Mouse (Mus musculus): ENCODE data around the gene Tmem109. TPM values are rescaled to one million over a fixed set of nuclear protein-coding genes. Genes with fewer than 3 reads are reported as not detected.

Tmem109 gene
- polyA plus RNA-seq, 1 experiment from 2014 or later: 40.2 TPM

DNA sequence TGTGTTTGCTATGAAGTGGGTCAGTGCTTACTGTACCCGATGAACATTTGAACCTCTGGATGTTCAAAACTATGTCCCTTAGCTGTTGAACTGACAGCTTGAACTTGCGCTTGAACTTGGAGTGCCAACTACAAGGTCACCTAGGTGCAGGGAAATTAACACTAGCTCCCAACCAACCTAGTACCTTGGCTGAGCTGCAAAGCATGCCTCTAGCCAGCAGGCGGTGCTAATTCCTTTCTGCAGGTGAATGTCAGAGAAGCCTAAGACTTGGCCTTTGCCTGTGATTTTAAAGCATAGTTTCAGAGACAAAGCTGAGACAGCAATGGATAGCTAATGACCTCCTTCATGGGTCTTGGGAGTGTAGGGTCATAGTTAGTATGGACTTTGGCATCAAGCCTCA lies 26.1 kb upstream of the Tmem109 start:
- Histone ChIP-seq H3K36me3 (peaks cover 40% of the 10 kb centered on the region), H3K9me3 (no peaks in the 10 kb centered on the region), H3K4me2 (replicated peaks) (no peak overlapping the region), H3K4me3 (no peak overlapping the region), H3K4me1 (no peaks in the 10 kb centered on the region), H3K9ac (replicated peaks) (no peak overlapping the region), H3K27me3 (no peaks in the 10 kb centered on the region), H3K27ac (replicated peaks) (no peak overlapping the region)
- peak; percentile 57 for ATAC-seq (replicated peaks)
- 59% methylated on average over 3 of the region's 3 CpGs for WGBS

DNA sequence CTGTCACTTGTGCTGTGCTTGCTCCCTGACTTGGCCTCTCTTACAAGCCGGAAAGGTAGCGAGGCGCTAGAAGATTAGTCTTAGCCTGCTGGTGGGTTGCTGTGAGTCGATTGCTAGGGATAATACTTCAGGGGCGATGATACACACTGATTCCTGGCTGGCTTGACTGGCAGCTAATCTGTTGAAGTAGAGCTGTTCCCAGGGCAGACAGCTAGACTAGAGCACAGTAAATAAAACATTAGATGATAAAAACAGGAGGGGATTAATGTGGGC lies 23.9 kb upstream of the Tmem109 start:
- H3K36me3 ChIP-seq: peaks cover 62% of the 10 kb centered on the region
- H3K9ac ChIP-seq (replicated peaks): no peak overlapping the region
- ATAC-seq (replicated peaks): no peak
- no peak overlapping the region for H3K4me3 ChIP-seq
- no peaks in the 10 kb centered on the region for H3K9me3 ChIP-seq
- H3K4me1 ChIP-seq: no peaks in the 10 kb centered on the region
- no peak overlapping the region for H3K4me2 ChIP-seq (replicated peaks)
- H3K27ac ChIP-seq (replicated peaks): no peak overlapping the region
- H3K27me3 ChIP-seq: no peaks in the 10 kb centered on the region
- 86% methylated on average over 5 of the region's 5 CpGs for whole genome bisulfite sequencing

DNA sequence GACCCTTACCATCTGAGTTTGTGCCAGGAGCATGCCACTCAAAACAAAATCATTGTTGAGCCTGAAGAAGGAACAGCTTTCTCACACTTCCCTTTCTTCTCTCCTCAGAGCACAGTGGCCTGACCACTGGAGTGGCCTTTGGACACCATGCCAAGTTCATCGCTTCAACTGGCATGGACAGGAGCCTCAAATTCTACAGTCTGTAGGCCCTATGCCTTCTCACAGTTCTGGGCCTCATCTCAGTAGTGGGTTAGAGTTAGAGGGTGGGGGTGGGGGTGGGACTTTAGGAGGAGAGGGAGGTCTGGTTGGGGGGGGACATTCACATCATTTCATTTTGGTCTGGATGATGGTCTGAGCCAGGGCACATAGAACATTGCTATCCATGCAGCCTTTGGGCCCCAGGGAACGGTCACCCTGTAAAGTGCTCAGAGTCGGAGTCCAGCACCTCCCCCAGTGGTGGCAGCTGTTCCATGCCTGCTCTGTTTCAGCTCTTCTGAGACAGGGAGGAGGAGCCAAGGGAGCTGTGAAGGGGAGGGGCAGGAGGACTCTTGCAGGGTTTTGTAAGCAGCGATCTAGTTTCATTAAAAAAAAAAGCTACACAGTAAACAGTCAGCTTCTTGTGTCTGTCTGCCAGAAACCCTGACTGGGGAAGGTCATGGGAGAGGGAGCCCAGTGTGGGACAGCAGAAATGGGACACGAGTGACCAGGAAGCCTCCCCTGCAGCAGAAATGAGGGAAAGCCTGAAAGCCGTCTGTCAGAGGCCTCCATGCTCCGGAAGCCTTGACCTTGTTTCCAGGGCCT lies 23.3 kb upstream of the Tmem109 start:
- 67% methylated on average over 7 of the region's 7 CpGs for WGBS
- H3K27me3 ChIP-seq: no peaks in the 10 kb centered on the region
- no peak overlapping the region for H3K9ac ChIP-seq (replicated peaks)
- no peak overlapping the region for H3K4me3 ChIP-seq
- H3K4me1 ChIP-seq: no peaks in the 10 kb centered on the region
- H3K27ac ChIP-seq (replicated peaks): no peak overlapping the region
- no peak; the same call in 1 of the 2 replicates for ATAC-seq (replicated peaks)
- peaks cover 68% of the 10 kb centered on the region for H3K36me3 ChIP-seq
- no peak overlapping the region for H3K4me2 ChIP-seq (replicated peaks)
- no peaks in the 10 kb centered on the region for H3K9me3 ChIP-seq

- H3K27ac ChIP-seq (replicated peaks): no peak overlapping the region
- peaks cover 74% of the 10 kb centered on the region for H3K36me3 ChIP-seq
- ATAC-seq (replicated peaks): no peak
- WGBS: 93% methylated on average over 5 of the region's 5 CpGs
- no peaks in the 10 kb centered on the region for H3K9me3 ChIP-seq
- no peak overlapping the region for H3K4me2 ChIP-seq (replicated peaks)
- H3K27me3 ChIP-seq: no peaks in the 10 kb centered on the region
- no peak overlapping the region for H3K4me3 ChIP-seq
- H3K4me1 ChIP-seq: no peaks in the 10 kb centered on the region
- no peak overlapping the region for H3K9ac ChIP-seq (replicated peaks)
Observed at GRCm38 (mm10) chr19:10904512-10904911, 22.7 kb upstream of the Tmem109 start.

GRCm38 (mm10) chr19:10901046-10901445 lies 19.2 kb upstream of the Tmem109 start:
- ATAC-seq (replicated peaks): no peak
- 92% methylated on average over 5 of the region's 5 CpGs for WGBS
- H3K27me3 ChIP-seq: no peaks in the 10 kb centered on the region

GRCm38 (mm10) chr19:10900315-10900714 lies 18.5 kb upstream of the Tmem109 start:
- H3K4me2 ChIP-seq (replicated peaks): no peak overlapping the region
- H3K4me3 ChIP-seq: no peak overlapping the region
- no peaks in the 10 kb centered on the region for H3K9me3 ChIP-seq
- no peak overlapping the region for H3K9ac ChIP-seq (replicated peaks)
- H3K36me3 ChIP-seq: peaks cover 75% of the 10 kb centered on the region
- H3K4me1 ChIP-seq: peaks cover 19% of the 10 kb centered on the region
- H3K27ac ChIP-seq (replicated peaks): no peak overlapping the region
- WGBS: 78% methylated on average over 6 of the region's 6 CpGs
- H3K27me3 ChIP-seq: no peaks in the 10 kb centered on the region
- ATAC-seq (replicated peaks): no peak

More at GRCm38 (mm10) chr19:10901046-10901445, 19.2 kb upstream of the Tmem109 start:
- no peak overlapping the region for H3K9ac ChIP-seq (replicated peaks)
- no peak overlapping the region for H3K4me2 ChIP-seq (replicated peaks)
- H3K4me3 ChIP-seq: no peak overlapping the region
- no peaks in the 10 kb centered on the region for H3K9me3 ChIP-seq
- peaks cover 14% of the 10 kb centered on the region for H3K4me1 ChIP-seq
- no peak overlapping the region for H3K27ac ChIP-seq (replicated peaks)
- peaks cover 82% of the 10 kb centered on the region for H3K36me3 ChIP-seq

GRCm38 (mm10) chr19:10897491-10897890 lies 15.7 kb upstream of the Tmem109 start:
- Histone ChIP-seq H3K9me3 (no peaks in the 10 kb centered on the region), H3K4me3 (no peak overlapping the region), H3K4me2 (replicated peaks) (no peak overlapping the region), H3K27me3 (no peaks in the 10 kb centered on the region), H3K9ac (replicated peaks) (no peak overlapping the region), H3K36me3 (peaks cover 49% of the 10 kb centered on the region), H3K4me1 (peaks cover 19% of the 10 kb centered on the region), H3K27ac (replicated peaks) (no peak overlapping the region)
- WGBS: 93% methylated on average over 8 of the region's 8 CpGs
- no peak for ATAC-seq (replicated peaks)

DNA sequence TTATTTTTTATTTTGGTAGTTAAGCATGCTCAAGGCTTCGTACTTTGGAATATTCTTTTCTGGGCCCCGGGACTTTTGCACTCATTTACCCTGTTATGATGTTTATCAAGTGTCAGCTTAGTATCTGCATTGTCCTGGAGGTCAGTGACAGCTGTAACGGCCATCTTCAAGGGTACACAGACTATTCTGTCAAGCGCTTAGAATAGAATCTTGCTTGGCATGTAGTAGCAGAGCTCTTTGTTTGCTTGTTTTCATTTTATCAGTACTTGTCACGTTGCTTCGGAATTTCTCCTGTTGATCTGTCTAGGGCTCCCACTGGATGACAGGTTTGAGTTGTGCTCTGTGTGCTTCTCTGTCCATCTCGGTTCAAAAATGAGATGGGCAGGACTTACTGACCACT lies 15.0 kb upstream of the Tmem109 start:
- peak overlapping the region; percentile 89 for H3K9ac ChIP-seq (replicated peaks)
- peaks cover 42% of the 10 kb centered on the region for H3K36me3 ChIP-seq
- no peak overlapping the region for H3K27ac ChIP-seq (replicated peaks)
- no peak for ATAC-seq (replicated peaks)
- H3K27me3 ChIP-seq: no peaks in the 10 kb centered on the region
- 87% methylated on average over 7 of the region's 7 CpGs for WGBS
- H3K4me2 ChIP-seq (replicated peaks): peak overlapping the region; percentile 80
- peaks cover 19% of the 10 kb centered on the region for H3K4me1 ChIP-seq
- peak overlapping the region; percentile 73 for H3K4me3 ChIP-seq
- H3K9me3 ChIP-seq: no peaks in the 10 kb centered on the region

GRCm38 (mm10) chr19:10895708-10896107 lies 13.9 kb upstream of the Tmem109 start:
- H3K27ac ChIP-seq (replicated peaks): peak overlapping the region; percentile 92
- no peak for ATAC-seq (replicated peaks)

DNA sequence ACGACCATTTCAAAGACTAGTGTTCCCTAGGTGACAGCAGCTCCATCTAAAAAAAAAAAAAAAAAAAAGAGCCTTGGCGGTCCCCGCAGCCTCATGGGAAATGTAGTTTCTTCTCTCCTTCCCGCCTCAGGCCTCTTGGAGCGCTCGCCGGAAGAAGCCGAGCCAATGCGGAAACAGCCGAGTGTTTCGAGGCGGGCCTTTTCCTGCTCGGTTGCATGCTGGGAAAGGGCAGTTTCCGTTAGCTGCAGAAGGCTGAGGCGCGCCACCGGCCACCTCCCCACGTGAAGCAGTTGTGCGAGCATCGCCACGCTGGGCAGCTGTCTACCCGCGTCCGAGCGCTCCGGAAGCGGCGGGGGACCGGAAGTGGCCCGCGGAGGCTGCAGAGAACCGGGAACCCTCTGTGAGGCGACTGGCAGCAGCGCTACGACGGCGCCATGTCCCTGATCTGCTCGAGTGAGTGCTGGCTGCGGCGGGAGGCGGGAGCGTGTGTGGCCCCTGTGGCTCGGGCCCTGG lies 13.3 kb upstream of the Tmem109 start, which contains the start of gene Prpf19:
Gene Prpf19, plus strand, starts transcription at position 216 of the 513 bp plus-strand sequence.
- no peaks in the 10 kb centered on the region for H3K27me3 ChIP-seq
- under 1% methylated on average over 43 of the region's 43 CpGs for WGBS
- ATAC-seq (replicated peaks): peak; percentile 97

More at GRCm38 (mm10) chr19:10895708-10896107, 13.9 kb upstream of the Tmem109 start:
- 2% methylated on average over 16 of the region's 16 CpGs for WGBS
- Histone ChIP-seq H3K4me1 (peaks cover 19% of the 10 kb centered on the region), H3K36me3 (peaks cover 31% of the 10 kb centered on the region), H3K4me2 (replicated peaks) (peak overlapping the region; percentile 80), H3K27me3 (no peaks in the 10 kb centered on the region), H3K9me3 (no peaks in the 10 kb centered on the region), H3K4me3 (peak overlapping the region; percentile 73), H3K9ac (replicated peaks) (peak overlapping the region; percentile 89)

GRCm38 (mm10) chr19:10892201-10892600 lies 10.4 kb upstream of the Tmem109 start:
- WGBS: 91% methylated on average over 3 of the region's 3 CpGs
- Histone ChIP-seq H3K36me3 (no peaks in the 10 kb centered on the region), H3K4me1 (peaks cover 16% of the 10 kb centered on the region), H3K27me3 (no peaks in the 10 kb centered on the region), H3K4me2 (replicated peaks) (no peak overlapping the region), H3K9me3 (no peaks in the 10 kb centered on the region), H3K9ac (replicated peaks) (no peak overlapping the region), H3K27ac (replicated peaks) (no peak overlapping the region), H3K4me3 (no peak overlapping the region)
- ATAC-seq (replicated peaks): no peak

More for the DNA sequence above, 13.3 kb upstream of the Tmem109 start, which contains the start of gene Prpf19:
- no peaks in the 10 kb centered on the region for H3K9me3 ChIP-seq
- peak within 1 kb of the TSS; percentile 80 for H3K4me2 ChIP-seq (replicated peaks)
- peaks cover 19% of the 10 kb centered on the region for H3K4me1 ChIP-seq
- peak within 1 kb of the TSS; percentile 92 for H3K27ac ChIP-seq (replicated peaks)
- peak within 1 kb of the TSS; percentile 89 for H3K9ac ChIP-seq (replicated peaks)
- peak within 1 kb of the TSS; percentile 73 for H3K4me3 ChIP-seq
- peaks cover 24% of the 10 kb centered on the region for H3K36me3 ChIP-seq

DNA sequence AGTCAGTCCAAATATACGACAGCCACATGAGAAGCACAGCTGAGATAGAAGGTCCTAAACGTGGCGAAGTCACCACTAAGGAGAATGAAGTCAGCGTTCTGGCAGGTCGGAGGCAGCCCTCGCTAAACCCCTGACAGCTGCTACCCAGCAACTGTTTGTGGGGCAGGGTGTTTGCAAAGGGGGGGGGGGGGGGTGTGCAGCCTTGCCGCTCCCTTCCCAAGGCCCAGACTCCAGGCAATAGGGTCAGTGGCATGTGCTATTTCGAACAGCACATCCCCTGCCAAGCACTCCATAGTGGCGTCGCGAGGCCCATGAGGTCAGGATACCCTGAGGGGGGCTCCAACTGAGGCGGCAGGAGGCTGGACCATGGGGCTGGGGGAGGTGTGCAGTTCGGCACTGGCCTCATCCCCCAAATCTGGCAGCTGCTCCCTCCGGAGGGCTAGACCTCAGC lies 801 bp downstream of the Tmem109 start:
- no peak; the same call in 1 of the 2 replicates for ATAC-seq (replicated peaks)
- H3K4me2 ChIP-seq (replicated peaks): peak overlapping the region; percentile 93

More for the DNA sequence above, 801 bp downstream of the Tmem109 start:
- WGBS: under 1% methylated on average over 14 of the region's 14 CpGs
- no peaks in the 10 kb centered on the region; the same call in 1 of the 2 replicates for H3K9me3 ChIP-seq
- H3K27me3 ChIP-seq: no peaks in the 10 kb centered on the region
- peak overlapping the region; percentile 74 for H3K9ac ChIP-seq (replicated peaks)
- peaks cover 28% of the 10 kb centered on the region for H3K4me1 ChIP-seq
- H3K27ac ChIP-seq (replicated peaks): peak overlapping the region; percentile 99
- H3K36me3 ChIP-seq: no peaks in the 10 kb centered on the region
- peak overlapping the region; percentile 58 for H3K4me3 ChIP-seq

Measured in forebrain, embryonic 15.5 days (tissue).